Mouse (Mus musculus) heart, embryonic 15.5 days (tissue): Measurements from ENCODE around the gene Antxr1. TPM values are rescaled to one million over a fixed set of nuclear protein-coding genes. Genes with fewer than 3 reads are reported as not detected.

Experiments used
- ATAC-seq: fragments of 200-750 bp; cut with Nextera tagmentation; replicated peaks from 2 replicates; pipeline ENCODE4 v1.8.0; 2017; ENCODE audit warnings: low read depth, moderate TSS enrichment; ENCODE audit not compliant: insufficient number of reproducible peaks, insufficient read depth, low FRiP score
- H3K27ac ChIP-seq: fragments of 300-500 bp; sonication (generic); 2 replicates; pipeline ENCODE4 v1.5.1; 2015; ENCODE audit warnings: mild to moderate bottlenecking, inconsistent platforms
- H3K27me3 ChIP-seq: fragments of 300-500 bp; sonication (generic); 2 replicates; pipeline ENCODE4 v1.6.1; 2015; ENCODE audit warnings: inconsistent platforms
- H3K36me3 ChIP-seq: fragments of 300-500 bp; sonication (generic); 2 replicates; pipeline ENCODE4 v1.6.1; 2015; ENCODE audit warnings: mild to moderate bottlenecking, inconsistent platforms
- H3K4me1 ChIP-seq: fragments of 300-500 bp; sonication (generic); replicated peaks from 2 replicates; pipeline ENCODE4 v1.6.1; 2015; ENCODE audit warnings: inconsistent platforms
- H3K4me2 ChIP-seq: fragments of 300-500 bp; sonication (generic); 2 replicates; pipeline ENCODE4 v1.6.1; 2015; ENCODE audit warnings: inconsistent platforms, mild to moderate bottlenecking, moderate library complexity
- H3K4me3 ChIP-seq: fragments of 300-500 bp; sonication (generic); 2 replicates; pipeline ENCODE4 v1.5.1; 2015; ENCODE audit warnings: mild to moderate bottlenecking, inconsistent platforms
- H3K9ac ChIP-seq: fragments of 300-500 bp; sonication (generic); 2 replicates; pipeline ENCODE4 v1.6.1; 2015; ENCODE audit warnings: mild to moderate bottlenecking, inconsistent platforms
- H3K9me3 ChIP-seq: fragments of 300-500 bp; sonication (generic); replicated peaks from 2 replicates; pipeline ENCODE4 v1.6.1; 2016; ENCODE audit warnings: inconsistent platforms
- WGBS: fragments of 180-500 bp; shearing (Covaris S2); methylation state at CpG from one replicate; pipeline ENCODE4 v1.1.7; 2015; ENCODE audit warnings: mixed read lengths; 5-methylcytosine and 5-hydroxymethylcytosine counted together
- polyA plus RNA-seq: library from polyadenylated mRNA; unstranded; fragments of >200 nt; fragmentation: Nextera tagmentation; extraction: Ambion mirVana; gene quantifications from 2 replicates; pipeline ENCODE4 v1.2.1, GENCODE M21; 2015

Antxr1 gene
- polyA plus RNA-seq, 1 experiment from 2014 or later, result 5.0 TPM

GRCm38 (mm10) chr6:87244117-87245100 lies 91.2 kb downstream of the Antxr1 start:
- Histone ChIP-seq H3K4me1 (peaks cover 9% of the 10 kb centered on the region), H3K27ac (no peak overlapping the region)

GRCm38 (mm10) chr6:87237260-87237659 lies 98.4 kb downstream of the Antxr1 start:
- H3K36me3 ChIP-seq, result no peaks in the 10 kb centered on the region
- ATAC-seq, result no peak
- no peak overlapping the region for H3K27ac ChIP-seq
- whole genome bisulfite sequencing, result 64% methylated on average over 4 of the region's 4 CpGs
- H3K4me3 ChIP-seq, result no peak overlapping the region
- no peak overlapping the region for H3K9ac ChIP-seq
- no peaks in the 10 kb centered on the region for H3K9me3 ChIP-seq
- H3K27me3 ChIP-seq, result no peaks in the 10 kb centered on the region
- 0 out of 2 replicates have a peak, but pooled peaks cover 2% of the 10 kb centered on the region for H3K4me1 ChIP-seq
- H3K4me2 ChIP-seq, result no peak overlapping the region

More at GRCm38 (mm10) chr6:87244117-87245100, 91.2 kb downstream of the Antxr1 start:
- Histone ChIP-seq H3K27me3 (no peaks in the 10 kb centered on the region), H3K36me3 (no peaks in the 10 kb centered on the region), H3K9me3 (no peaks in the 10 kb centered on the region), H3K4me2 (no peak overlapping the region), H3K9ac (no peak overlapping the region), H3K4me3 (no peak overlapping the region)
- 75% methylated on average over 9 of the region's 9 CpGs for WGBS
- ATAC-seq, result no peak

- H3K4me1 ChIP-seq, result no peaks in the 10 kb centered on the region
- ATAC-seq, result no peak
- H3K36me3 ChIP-seq, result no peaks in the 10 kb centered on the region
- no peak overlapping the region for H3K27ac ChIP-seq
- WGBS, result 60% methylated on average over 8 of the region's 8 CpGs
- no peak overlapping the region for H3K4me3 ChIP-seq
- H3K9ac ChIP-seq, result no peak overlapping the region
- no peak overlapping the region for H3K4me2 ChIP-seq
- no peaks in the 10 kb centered on the region for H3K27me3 ChIP-seq
- H3K9me3 ChIP-seq, result no peaks in the 10 kb centered on the region
These were observed 99.6 kb downstream of the Antxr1 start for GRCm38 (mm10) chr6:87236061-87236460.

- Histone ChIP-seq H3K4me3 (no peak overlapping the region), H3K4me2 (no peak overlapping the region), H3K9ac (no peak overlapping the region), H3K27ac (no peak overlapping the region), H3K27me3 (no peaks in the 10 kb centered on the region), H3K36me3 (no peaks in the 10 kb centered on the region), H3K9me3 (no peaks in the 10 kb centered on the region), H3K4me1 (no peaks in the 10 kb centered on the region)
- 82% methylated on average over 4 of the region's 4 CpGs for WGBS
- no peak for ATAC-seq
These were observed 102.5 kb downstream of the Antxr1 start for GRCm38 (mm10) chr6:87233111-87233510.

GRCm38 (mm10) chr6:87230041-87230440 lies 105.6 kb downstream of the Antxr1 start:
- H3K4me2 ChIP-seq, result no peak overlapping the region

GRCm38 (mm10) chr6:87227940-87228339 lies 107.7 kb downstream of the Antxr1 start:
- WGBS, result 66% methylated on average over 10 of the region's 10 CpGs
- no peak overlapping the region for H3K4me3 ChIP-seq
- peaks cover 20% of the 10 kb centered on the region for H3K4me1 ChIP-seq
- no peaks in the 10 kb centered on the region for H3K9me3 ChIP-seq
- H3K36me3 ChIP-seq, result no peaks in the 10 kb centered on the region
- H3K27me3 ChIP-seq, result no peaks in the 10 kb centered on the region
- no peak for ATAC-seq
- H3K9ac ChIP-seq, result no peak overlapping the region
- H3K27ac ChIP-seq, result no peak overlapping the region
- no peak overlapping the region for H3K4me2 ChIP-seq

More at GRCm38 (mm10) chr6:87230041-87230440, 105.6 kb downstream of the Antxr1 start:
- H3K27ac ChIP-seq, result no peak overlapping the region
- WGBS, result 95% methylated on average over 2 of the region's 2 CpGs
- no peaks in the 10 kb centered on the region for H3K9me3 ChIP-seq
- H3K4me3 ChIP-seq, result no peak overlapping the region
- H3K27me3 ChIP-seq, result no peaks in the 10 kb centered on the region
- ATAC-seq, result no peak
- H3K4me1 ChIP-seq, result peaks cover 13% of the 10 kb centered on the region
- no peak overlapping the region for H3K9ac ChIP-seq
- H3K36me3 ChIP-seq, result no peaks in the 10 kb centered on the region

- H3K4me1 ChIP-seq, result peaks cover 26% of the 10 kb centered on the region
- no peaks in the 10 kb centered on the region for H3K9me3 ChIP-seq
- H3K9ac ChIP-seq, result no peak overlapping the region
- no peak overlapping the region for H3K4me2 ChIP-seq
- no peaks in the 10 kb centered on the region for H3K27me3 ChIP-seq
- H3K36me3 ChIP-seq, result no peaks in the 10 kb centered on the region
- WGBS, result 75% methylated on average over 4 of the region's 4 CpGs
- no peak overlapping the region for H3K4me3 ChIP-seq
- ATAC-seq, result no peak
- H3K27ac ChIP-seq, result no peak overlapping the region
These were observed 109.3 kb downstream of the Antxr1 start for GRCm38 (mm10) chr6:87226315-87226714.

- no peak overlapping the region for H3K27ac ChIP-seq
- no peak overlapping the region for H3K4me2 ChIP-seq
- peaks cover 26% of the 10 kb centered on the region for H3K4me1 ChIP-seq
- H3K9ac ChIP-seq, result no peak overlapping the region
- H3K36me3 ChIP-seq, result no peaks in the 10 kb centered on the region
- no peak for ATAC-seq
- no peak overlapping the region for H3K4me3 ChIP-seq
- no peaks in the 10 kb centered on the region for H3K9me3 ChIP-seq
- WGBS, result 73% methylated on average over 1 of the region's 1 CpGs
- H3K27me3 ChIP-seq, result no peaks in the 10 kb centered on the region
These were observed 110.3 kb downstream of the Antxr1 start for GRCm38 (mm10) chr6:87225286-87225685.

- Histone ChIP-seq H3K4me2 (no peak overlapping the region), H3K4me1 (peaks cover 27% of the 10 kb centered on the region), H3K27me3 (no peaks in the 10 kb centered on the region), H3K9ac (no peak overlapping the region), H3K4me3 (no peak overlapping the region), H3K27ac (peak overlapping the region; percentile 38), H3K36me3 (no peaks in the 10 kb centered on the region), H3K9me3 (no peaks in the 10 kb centered on the region)
- no peak for ATAC-seq
- 49% methylated on average over 10 of the region's 10 CpGs for WGBS
These were observed 112.6 kb downstream of the Antxr1 start for GRCm38 (mm10) chr6:87222854-87223631.

- Histone ChIP-seq H3K27me3 (no peaks in the 10 kb centered on the region), H3K9ac (no peak overlapping the region), H3K9me3 (no peaks in the 10 kb centered on the region), H3K4me3 (no peak overlapping the region), H3K27ac (no peak overlapping the region), H3K4me2 (no peak overlapping the region), H3K4me1 (peaks cover 20% of the 10 kb centered on the region), H3K36me3 (no peaks in the 10 kb centered on the region)
- 55% methylated on average over 13 of the region's 13 CpGs for WGBS
- no peak for ATAC-seq
These were observed 116.3 kb downstream of the Antxr1 start for GRCm38 (mm10) chr6:87219061-87219992.
